Mouse (Mus musculus): ENCODE data around the gene Rorc.

- TF ChIP-seq EP300 (IDR thresholded peaks at IDR 0.05; ENCODE audit: low read depth in 1 of 2, low read length in 2 of 2) (no peak), POLR2A (IDR thresholded peaks at IDR 0.05; ENCODE audit: control insufficient read depth in 1 of 2, insufficient read depth in 1 of 2, low read depth in 1 of 2, low read length in 2 of 2, poor library complexity in 1 of 2) (no peak), CTCF (IDR thresholded peaks at IDR 0.05 in 2 of 3, conservative IDR thresholded peaks at IDR 0.05 in 1 of 3; ENCODE audit: control insufficient read depth in 1 of 3, insufficient read depth in 1 of 3, low read depth in 2 of 3, low read length in 3 of 3, poor library complexity in 1 of 3, severe bottlenecking in 1 of 3) (no peak), USF1 (IDR thresholded peaks at IDR 0.05; ENCODE audit: low read depth, low read length) (no peak), UBTF (IDR thresholded peaks at IDR 0.05; ENCODE audit: borderline replicate concordance, insufficient read depth, low read depth, low read length) (no peak), KAT2A (conservative IDR thresholded peaks at IDR 0.05; ENCODE audit: low read depth, low read length) (no peak), SIN3A (IDR thresholded peaks at IDR 0.05; ENCODE audit: low read length) (no peak), ELF1 (IDR thresholded peaks at IDR 0.05; ENCODE audit: low read depth, low read length) (no peak), RCOR1 (IDR thresholded peaks at IDR 0.05; ENCODE audit: low read depth, low read length) (no peak)
These were observed 957 bp upstream of the Rorc start for GRCm38 (mm10) chr3:94371637-94372036.

All from MEL (cell line).